Mouse (Mus musculus) limb, embryonic 11.5 days (tissue): ENCODE measurements around the gene Pid1. TPM values are rescaled to one million over a fixed set of nuclear protein-coding genes. Genes with fewer than 3 reads are reported as not detected.

Source experiments
- ATAC-seq: fragments of 200-750 bp; cut with Nextera tagmentation; 2 replicates; pipeline ENCODE4 v1.8.0; 2017; ENCODE audit warnings: low read depth; ENCODE audit not compliant: insufficient number of reproducible peaks, low FRiP score, low TSS enrichment
- DNase-seq: peaks from one replicate; pipeline ENCODE4 v3.0.0-alpha.2; 2015; ENCODE audit warnings: low spot score
- H3K27ac ChIP-seq: fragments of 300-500 bp; sonication (generic); replicated peaks from 2 replicates; pipeline ENCODE4 v1.5.1; 2014; ENCODE audit warnings: low read depth, mild to moderate bottlenecking, low read length
- H3K27me3 ChIP-seq: fragments of 300-500 bp; sonication (generic); 2 replicates; pipeline ENCODE4 v1.6.1; 2014; ENCODE audit warnings: mild to moderate bottlenecking, low read length, mixed read lengths; ENCODE audit not compliant: control insufficient read depth, insufficient read depth
- H3K36me3 ChIP-seq: fragments of 300-500 bp; sonication (generic); 2 replicates; pipeline ENCODE4 v1.6.1; 2014; ENCODE audit warnings: mild to moderate bottlenecking, low read length, moderate library complexity, mixed read lengths; ENCODE audit not compliant: control insufficient read depth, insufficient read depth
- H3K4me1 ChIP-seq: fragments of 300-500 bp; sonication (generic); 2 replicates; pipeline ENCODE4 v1.6.1; 2014; ENCODE audit warnings: low read length, mixed read lengths; ENCODE audit not compliant: control insufficient read depth, insufficient read depth
- H3K4me2 ChIP-seq: fragments of 300-500 bp; sonication (generic); 2 replicates; pipeline ENCODE4 v1.6.1; 2014; ENCODE audit warnings: low read depth, mild to moderate bottlenecking, moderate library complexity; ENCODE audit not compliant: severe bottlenecking
- H3K4me3 ChIP-seq: fragments of 300-500 bp; sonication (generic); 2 replicates; pipeline ENCODE4 v1.5.1; 2014; ENCODE audit warnings: low read depth, low read length
- H3K9ac ChIP-seq: fragments of 300-500 bp; sonication (generic); 2 replicates; pipeline ENCODE4 v1.6.1; 2014; ENCODE audit warnings: mild to moderate bottlenecking, low read length
- H3K9me3 ChIP-seq: fragments of 300-500 bp; sonication (generic); 2 replicates; pipeline ENCODE4 v1.6.1; 2016; ENCODE audit warnings: low read length; ENCODE audit not compliant: control insufficient read depth
- WGBS: fragments of 180-500 bp; shearing (Covaris S2); extraction: QIAGEN DNeasy Blood & Tissue Kit; methylation state at CpG from one replicate; pipeline ENCODE4 v1.1.7; 2014; 5-methylcytosine and 5-hydroxymethylcytosine counted together
- polyA plus RNA-seq: library from polyadenylated mRNA; unstranded; fragments of >200 nt; fragmentation: Nextera tagmentation; extraction: Ambion mirVana; gene quantifications from 2 replicates; pipeline ENCODE4 v1.2.1, GENCODE M21; 2014

Pid1 gene
- polyA plus RNA-seq, 1 experiment from 2014 or later, result 7.6 TPM

GRCm38 (mm10) chr1:84155585-84155930, 208.4 kb downstream of the Pid1 start:
- H3K27ac ChIP-seq, result no peak overlapping the region
- no peaks in the 10 kb centered on the region for H3K36me3 ChIP-seq
- no peaks in the 10 kb centered on the region for H3K27me3 ChIP-seq
- H3K9me3 ChIP-seq, result no peaks in the 10 kb centered on the region
- no peaks in the 10 kb centered on the region for H3K4me1 ChIP-seq
- 36% methylated on average over 2 of the region's 2 CpGs for WGBS
- ATAC-seq (no peak), DNase-seq (no peak)
- H3K4me3 ChIP-seq, result no peak overlapping the region
- H3K4me2 ChIP-seq, result no peak overlapping the region
- H3K9ac ChIP-seq, result no peak overlapping the region

- H3K4me3 ChIP-seq, result no peak overlapping the region
- no peaks in the 10 kb centered on the region for H3K36me3 ChIP-seq
- no peaks in the 10 kb centered on the region for H3K4me1 ChIP-seq
- ATAC-seq (no peak), DNase-seq (no peak)
- no peak overlapping the region for H3K27ac ChIP-seq
- no peaks in the 10 kb centered on the region for H3K27me3 ChIP-seq
- no peaks in the 10 kb centered on the region for H3K9me3 ChIP-seq
- no peak overlapping the region for H3K4me2 ChIP-seq
- 75% methylated on average over 12 of the region's 12 CpGs for WGBS
- no peak overlapping the region for H3K9ac ChIP-seq
Observed at GRCm38 (mm10) chr1:84154725-84155584, 209.0 kb downstream of the Pid1 start.

GRCm38 (mm10) chr1:84153943-84154342, 210.0 kb downstream of the Pid1 start:
- Histone ChIP-seq H3K9me3 (no peaks in the 10 kb centered on the region), H3K4me3 (no peak overlapping the region), H3K27me3 (no peaks in the 10 kb centered on the region), H3K27ac (no peak overlapping the region), H3K36me3 (no peaks in the 10 kb centered on the region), H3K9ac (no peak overlapping the region), H3K4me2 (no peak overlapping the region), H3K4me1 (no peaks in the 10 kb centered on the region)
- 55% methylated on average over 4 of the region's 4 CpGs for WGBS
- DNase-seq (no peak), ATAC-seq (no peak)

- H3K4me1 ChIP-seq, result no peaks in the 10 kb centered on the region
- no peak overlapping the region for H3K4me2 ChIP-seq
- H3K4me3 ChIP-seq, result no peak overlapping the region
- H3K27me3 ChIP-seq, result no peaks in the 10 kb centered on the region
- no peaks in the 10 kb centered on the region for H3K36me3 ChIP-seq
- DNase-seq (no peak), ATAC-seq (no peak)
- no peak overlapping the region for H3K27ac ChIP-seq
- no peaks in the 10 kb centered on the region for H3K9me3 ChIP-seq
- H3K9ac ChIP-seq, result no peak overlapping the region
- 92% methylated on average over 1 of the region's 1 CpGs for WGBS
Observed at GRCm38 (mm10) chr1:84141561-84141960, 222.4 kb downstream of the Pid1 start.

- Histone ChIP-seq H3K9me3 (no peaks in the 10 kb centered on the region), H3K36me3 (no peaks in the 10 kb centered on the region), H3K4me3 (no peak overlapping the region), H3K4me2 (no peak overlapping the region), H3K9ac (no peak overlapping the region), H3K27ac (no peak overlapping the region), H3K4me1 (no peaks in the 10 kb centered on the region), H3K27me3 (no peaks in the 10 kb centered on the region)
- DNase-seq (no peak), ATAC-seq (no peak)
- WGBS, result 94% methylated on average over 4 of the region's 4 CpGs
Observed at GRCm38 (mm10) chr1:84132451-84132850, 231.5 kb downstream of the Pid1 start.

- Histone ChIP-seq H3K9me3 (no peaks in the 10 kb centered on the region), H3K27ac (no peak overlapping the region), H3K4me1 (no peaks in the 10 kb centered on the region), H3K4me3 (no peak overlapping the region), H3K27me3 (no peaks in the 10 kb centered on the region), H3K9ac (no peak overlapping the region), H3K4me2 (no peak overlapping the region), H3K36me3 (no peaks in the 10 kb centered on the region)
- ATAC-seq, result no peak
- WGBS, result 68% methylated on average over 1 of the region's 1 CpGs
- DNase-seq, result no peak
Observed at GRCm38 (mm10) chr1:84131799-84132198, 232.2 kb downstream of the Pid1 start.

- no peaks in the 10 kb centered on the region for H3K4me1 ChIP-seq
- H3K9ac ChIP-seq, result no peak overlapping the region
- WGBS, result 68% methylated on average over 4 of the region's 4 CpGs
- H3K27me3 ChIP-seq, result no peaks in the 10 kb centered on the region
- no peaks in the 10 kb centered on the region for H3K36me3 ChIP-seq
- no peak overlapping the region for H3K4me2 ChIP-seq
- no peak overlapping the region for H3K27ac ChIP-seq
- ATAC-seq, result no peak
- no peak overlapping the region for H3K4me3 ChIP-seq
- no peak for DNase-seq
- no peaks in the 10 kb centered on the region for H3K9me3 ChIP-seq
Observed at GRCm38 (mm10) chr1:84128510-84128909, 235.5 kb downstream of the Pid1 start.

GRCm38 (mm10) chr1:84119306-84119705, 244.7 kb downstream of the Pid1 start:
- WGBS, result 89% methylated on average over 2 of the region's 2 CpGs

GRCm38 (mm10) chr1:84106756-84107155, 257.2 kb downstream of the Pid1 start:
- no peak for ATAC-seq

More at GRCm38 (mm10) chr1:84119306-84119705, 244.7 kb downstream of the Pid1 start:
- DNase-seq (no peak), ATAC-seq (no peak)
- H3K4me2 ChIP-seq, result no peak overlapping the region
- H3K9ac ChIP-seq, result no peak overlapping the region
- H3K4me3 ChIP-seq, result no peak overlapping the region
- no peaks in the 10 kb centered on the region for H3K4me1 ChIP-seq
- H3K36me3 ChIP-seq, result no peaks in the 10 kb centered on the region
- no peaks in the 10 kb centered on the region for H3K27me3 ChIP-seq
- H3K27ac ChIP-seq, result no peak overlapping the region
- H3K9me3 ChIP-seq, result no peaks in the 10 kb centered on the region

More at GRCm38 (mm10) chr1:84106756-84107155, 257.2 kb downstream of the Pid1 start:
- 91% methylated on average over 4 of the region's 4 CpGs for WGBS
- H3K27ac ChIP-seq, result no peak overlapping the region
- no peak overlapping the region for H3K9ac ChIP-seq
- H3K4me3 ChIP-seq, result no peak overlapping the region
- H3K4me2 ChIP-seq, result no peak overlapping the region
- no peaks in the 10 kb centered on the region for H3K27me3 ChIP-seq
- no peak for DNase-seq
- H3K4me1 ChIP-seq, result no peaks in the 10 kb centered on the region
- H3K36me3 ChIP-seq, result no peaks in the 10 kb centered on the region
- H3K9me3 ChIP-seq, result no peaks in the 10 kb centered on the region
